Mouse (Mus musculus) cortical plate, adult 2 months (tissue): ENCODE measurements around the gene Col28a1.

ENCODE experiments used
- CTCF ChIP-seq: fragments of 200-500 bp; IDR thresholded peaks from 2 replicates; pipeline ENCODE4 v1.5.1; 2011; ENCODE audit warnings: mild to moderate bottlenecking, control low read depth, low read length; ENCODE audit not compliant: insufficient read depth; ENCODE audit errors: extremely low read depth
- POLR2A ChIP-seq: fragments of 200-500 bp; IDR thresholded peaks from 2 replicates; pipeline ENCODE4 v1.6.1; 2011; ENCODE audit warnings: mild to moderate bottlenecking, low read length, control low read depth; ENCODE audit not compliant: insufficient read depth; ENCODE audit errors: extremely low read depth

- TF ChIP-seq CTCF, result no peak
- no peak for TF ChIP-seq POLR2A
Observed at GRCm38 (mm10) chr6:8046446-8046845, 146.0 kb downstream of the Col28a1 start.
